Mouse (Mus musculus) gastrocnemius, adult 2 months (tissue): ENCODE measurements at regions not wholly inside any gene's neighbourhood (a gene's known extent, or its start where the extent isn't known, plus 50 kb on each side); places are given as distances from the start of the nearest gene placed in this dataset.

Experiments used
- DNase-seq: peaks from one replicate; pipeline ENCODE4 v3.0.0; 2022
- H3K27ac ChIP-seq: fragments of 200-600 bp; 2 replicates; pipeline ENCODE4 v1.8.1; 2022; ENCODE audit warnings: mild to moderate bottlenecking
- H3K4me3 ChIP-seq: fragments of 200-600 bp; 2 replicates; pipeline ENCODE4 v1.8.1; 2022; ENCODE audit warnings: mild to moderate bottlenecking, moderate library complexity
- CTCF ChIP-seq: fragments of 200-600 bp; IDR thresholded peaks from 2 replicates; pipeline ENCODE4 v1.8.1; 2022; ENCODE audit warnings: antibody characterized with exemption, mild to moderate bottlenecking, moderate library complexity
- intact Hi-C: fragments of 180-260 bp; cut with DNase I; formaldehyde crosslinking; loops from one replicate; pipeline ENCODE4 v1.15.1; 2025

DNA sequence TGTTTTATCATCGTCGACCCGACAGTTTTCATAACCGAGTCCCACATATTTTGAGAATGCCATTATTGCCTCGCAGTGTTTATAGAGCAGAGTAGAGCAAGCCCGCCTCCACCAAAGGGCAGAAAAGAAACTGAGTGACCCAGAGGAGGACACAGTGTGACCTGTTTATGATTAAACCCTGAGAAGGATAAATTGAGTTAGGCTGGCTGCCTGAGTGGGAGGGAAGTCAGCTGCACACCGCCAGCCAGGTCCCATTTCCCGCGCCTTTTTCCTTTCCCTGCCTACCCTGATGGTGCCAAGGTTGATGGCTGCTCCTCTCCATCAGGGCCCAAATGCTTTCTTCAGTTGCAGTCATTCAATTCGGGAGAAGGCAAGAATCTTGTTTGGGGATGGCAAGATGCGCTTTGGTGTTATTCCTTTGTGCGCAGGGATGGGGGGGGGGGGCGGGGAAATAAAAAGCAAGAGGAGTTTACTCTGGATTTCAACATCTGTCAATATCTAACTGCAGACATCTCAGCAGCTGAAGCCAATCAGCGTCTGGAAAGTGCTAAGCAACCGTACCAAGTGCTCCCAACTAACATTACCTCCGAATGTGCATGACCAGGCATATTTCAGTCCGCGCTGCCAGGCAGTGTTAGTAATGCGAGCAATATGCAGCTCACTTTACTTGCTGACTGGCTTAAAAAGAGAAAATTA, 80.6 kb upstream of the Efna5 start:
- Histone ChIP-seq H3K27ac (no peak overlapping the region), H3K4me3 (peak overlapping the region; percentile 35)
- peak; percentile 26 for DNase-seq
- intact Hi-C loops: no loop called here
- no peak for TF ChIP-seq CTCF

- Histone ChIP-seq H3K4me3 (no peak overlapping the region), H3K27ac (no peak overlapping the region)
- DNase-seq: no peak
- TF ChIP-seq CTCF: no peak
- intact Hi-C loops: no loop called here
Observed at GRCm38 (mm10) chr17:62959146-62959545, 78.0 kb upstream of the Efna5 start.

GRCm38 (mm10) chr17:62947537-62948193, 66.5 kb upstream of the Efna5 start:
- no peak overlapping the region for H3K27ac ChIP-seq
- no peak overlapping the region for H3K4me3 ChIP-seq
- DNase-seq: no peak
- no peak for TF ChIP-seq CTCF
- intact Hi-C loops: no loop called here

DNA sequence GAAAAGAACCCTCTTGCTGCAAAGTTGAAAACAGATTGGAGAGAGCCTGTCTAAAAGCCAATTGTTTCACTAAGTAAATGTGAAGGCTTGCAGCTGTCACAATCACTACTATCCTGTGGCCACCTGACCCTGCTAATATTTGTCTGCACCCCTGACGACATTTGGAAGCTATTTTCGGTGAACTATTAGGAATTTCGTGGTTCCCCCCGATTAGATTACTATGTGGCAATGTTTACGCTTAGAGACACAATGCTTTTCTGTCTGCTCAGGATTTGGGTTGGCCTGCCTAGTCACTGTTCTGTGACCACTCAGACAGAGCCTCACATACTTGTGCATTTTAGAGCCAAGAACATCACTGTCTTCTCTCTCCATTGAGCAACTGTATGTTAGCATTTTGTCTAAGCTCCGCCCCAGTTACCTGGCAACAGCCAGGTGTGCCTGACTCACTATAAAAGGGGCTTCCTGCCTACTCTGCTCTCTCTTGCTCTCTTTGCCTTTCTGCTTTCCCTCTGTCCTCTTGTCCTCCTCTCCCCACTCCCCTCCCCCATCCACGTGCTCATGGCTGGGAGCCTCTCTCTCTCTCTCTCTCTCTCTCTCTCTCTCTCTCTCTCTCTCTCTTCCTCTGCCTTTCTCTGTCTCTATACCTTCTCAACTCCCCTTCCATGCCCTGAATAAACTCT, 59.6 kb upstream of the Efna5 start:
- no peak overlapping the region for H3K27ac ChIP-seq
- TF ChIP-seq CTCF: no peak
- H3K4me3 ChIP-seq: no peak overlapping the region
- DNase-seq: no peak
- intact Hi-C loops: no loop called here

DNA sequence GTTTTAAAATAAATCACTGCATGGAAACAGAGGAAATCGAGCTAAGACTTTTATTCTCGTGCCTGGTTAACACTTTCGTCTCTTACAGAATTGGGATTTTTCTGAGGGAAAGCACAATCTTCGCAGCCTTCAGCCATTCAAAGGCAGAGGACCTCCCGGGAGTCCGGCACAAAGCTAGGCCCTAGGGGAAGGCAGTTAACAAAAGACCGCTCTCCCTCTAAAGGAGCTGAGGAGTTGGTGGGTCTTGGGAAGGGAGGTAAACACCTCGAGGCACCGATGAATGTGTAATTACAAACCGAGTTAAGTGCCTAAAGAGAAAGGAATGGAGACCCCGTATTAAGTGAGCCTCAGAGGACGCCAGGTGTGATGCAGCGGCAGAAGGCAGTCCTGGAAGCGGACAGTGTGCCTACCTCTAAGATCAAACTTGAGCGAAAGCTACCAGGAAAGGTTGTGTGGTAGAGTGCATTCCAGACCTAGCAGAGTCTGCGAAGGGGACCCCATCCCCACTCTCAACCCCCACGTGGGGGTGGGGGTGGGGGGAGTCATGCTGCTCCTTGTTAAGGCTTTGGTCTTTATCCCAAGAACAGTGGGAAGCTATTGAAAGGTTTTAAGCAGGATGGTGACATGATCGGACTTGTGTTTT, 58.9 kb upstream of the Efna5 start:
- intact Hi-C loops: no loop called here
- TF ChIP-seq CTCF: no peak
- DNase-seq: no peak
- Histone ChIP-seq H3K4me3 (no peak overlapping the region), H3K27ac (no peak overlapping the region)

GRCm38 (mm10) chr17:62939171-62939570, 58.1 kb upstream of the Efna5 start:
- intact Hi-C loops: no loop called here
- DNase-seq: no peak
- H3K27ac ChIP-seq: no peak overlapping the region
- no peak overlapping the region for H3K4me3 ChIP-seq
- TF ChIP-seq CTCF: no peak
